Mouse (Mus musculus): ENCODE results near the gene Sumo1. TPM values are rescaled to one million over a fixed set of nuclear protein-coding genes. Genes with fewer than 3 reads are reported as not detected.
"Not testable (repeated sequence)": the region's sequence is repeated elsewhere in the genome, so short reads cannot be mapped to it uniquely, and the experiment has no call there.

The Sumo1 gene
- polyA plus RNA-seq, 1 experiment from 2014 or later, result 460 TPM

DNA sequence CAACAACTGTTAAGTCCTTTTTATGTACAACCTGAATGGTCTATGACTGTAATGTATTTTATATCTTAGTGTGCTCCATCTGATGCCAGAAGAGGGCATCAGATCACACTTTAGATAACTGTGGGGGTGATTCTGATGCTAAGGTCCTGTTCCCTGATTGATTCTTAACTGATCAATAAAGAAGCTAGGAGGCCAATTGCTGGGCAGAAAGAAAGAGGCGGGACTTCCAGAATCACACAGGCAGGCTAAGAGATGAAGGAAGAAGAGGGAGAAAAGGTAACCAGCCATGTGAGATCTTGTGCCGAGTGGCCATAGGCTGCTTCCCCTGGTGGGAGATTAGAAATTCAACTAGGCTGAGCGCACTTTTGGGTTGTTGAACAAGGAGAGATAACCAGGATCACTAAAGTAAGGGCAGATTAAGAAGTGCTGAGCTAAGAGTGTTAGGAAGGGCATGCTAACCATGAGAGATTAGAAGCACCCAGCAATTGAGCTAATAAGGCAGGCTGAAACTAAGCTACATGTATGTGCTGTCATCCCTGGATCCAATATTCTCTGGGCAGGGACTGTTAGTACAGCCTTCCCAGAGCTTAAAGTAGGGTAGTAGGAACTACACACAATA is 19.3 kb downstream of the Sumo1 start:
- Histone ChIP-seq H3K4me3 (ENCODE audit: low read length) (no peak overlapping the region), H3K27ac (ENCODE audit: low read depth, low read length) (no peak overlapping the region), H3K9ac (ENCODE audit: low read depth, low read length) (no peak overlapping the region), H3K4me2 (replicated peaks; ENCODE audit: low read depth, low read length) (no peak overlapping the region), H3K4me1 (ENCODE audit: control insufficient read depth, insufficient read depth, low read length) (no peaks in the 10 kb centered on the region), H3K27me3 (ENCODE audit: control insufficient read depth, insufficient read depth, low read length) (no peaks in the 10 kb centered on the region), H3K36me3 (ENCODE audit: control insufficient read depth, insufficient read depth, low read length) (peaks cover 47% of the 10 kb centered on the region), H3K9me3 (ENCODE audit: control insufficient read depth, low read length) (no peaks in the 10 kb centered on the region)
- 93% methylated on average over 3 of the region's 3 CpGs for WGBS
- ATAC-seq (ENCODE audit: low FRiP score, low TSS enrichment), result no peak

DNA sequence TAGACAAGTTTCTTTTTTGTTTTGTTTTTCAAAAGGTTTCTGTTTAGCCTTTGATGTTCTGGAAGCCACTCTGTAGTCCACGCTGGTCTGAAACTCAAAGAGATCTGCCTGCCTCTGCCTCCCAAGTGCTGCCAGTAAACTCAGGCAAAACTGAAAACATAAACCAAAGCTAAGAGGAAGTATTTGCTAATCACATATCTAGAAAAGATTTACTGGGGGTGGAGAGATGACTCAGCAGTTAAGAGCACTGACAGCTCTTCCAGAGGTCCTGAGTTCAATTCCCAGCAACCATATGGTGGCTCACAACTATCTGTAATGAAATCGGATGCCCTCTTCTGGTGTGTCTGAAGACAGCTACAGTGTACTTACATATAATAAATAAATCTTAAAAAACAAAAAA is 24.1 kb downstream of the Sumo1 start:
- not testable (repeated sequence) for H3K27ac ChIP-seq (ENCODE audit: low read depth, low read length); H3K4me3 ChIP-seq (ENCODE audit: low read length); H3K27me3 ChIP-seq (ENCODE audit: control insufficient read depth, insufficient read depth, low read length); H3K9ac ChIP-seq (ENCODE audit: low read depth, low read length); H3K4me1 ChIP-seq (ENCODE audit: control insufficient read depth, insufficient read depth, low read length); ATAC-seq (ENCODE audit: low FRiP score, low TSS enrichment); H3K4me2 ChIP-seq (replicated peaks; ENCODE audit: low read depth, low read length); H3K9me3 ChIP-seq (ENCODE audit: control insufficient read depth, low read length)
- 86% methylated on average over 2 of the region's 2 CpGs for WGBS
- peaks cover 54% of the 10 kb centered on the region for H3K36me3 ChIP-seq (ENCODE audit: control insufficient read depth, insufficient read depth, low read length)

DNA sequence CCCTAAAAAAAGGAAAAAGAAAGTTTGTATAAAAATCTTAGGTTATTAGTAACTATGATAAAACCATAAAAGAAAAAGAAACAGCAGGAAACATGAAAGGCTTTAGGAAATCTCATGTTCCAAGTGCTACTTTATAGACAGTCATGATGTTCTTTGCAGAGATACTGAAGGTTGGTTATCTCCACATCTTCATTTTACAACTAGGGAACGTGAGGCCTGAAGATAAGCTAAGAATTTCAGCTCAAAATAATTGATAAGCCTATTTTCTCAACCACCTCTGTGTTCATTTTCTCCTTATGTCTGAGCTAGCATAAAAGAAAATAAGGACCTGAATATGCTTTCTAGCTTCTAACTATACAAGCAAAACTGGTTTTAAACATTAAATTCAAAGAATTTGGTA is 28.1 kb downstream of the Sumo1 start:
- H3K36me3 ChIP-seq (ENCODE audit: control insufficient read depth, insufficient read depth, low read length), result peaks cover 44% of the 10 kb centered on the region
- H3K4me2 ChIP-seq (replicated peaks; ENCODE audit: low read depth, low read length), result no peak overlapping the region
- H3K27ac ChIP-seq (ENCODE audit: low read depth, low read length), result no peak overlapping the region
- 79% methylated on average over 1 of the region's 1 CpGs for WGBS
- no peak overlapping the region for H3K9ac ChIP-seq (ENCODE audit: low read depth, low read length)
- no peaks in the 10 kb centered on the region for H3K27me3 ChIP-seq (ENCODE audit: control insufficient read depth, insufficient read depth, low read length)
- ATAC-seq (ENCODE audit: low FRiP score, low TSS enrichment), result no peak
- H3K4me3 ChIP-seq (ENCODE audit: low read length), result no peak overlapping the region
- H3K9me3 ChIP-seq (ENCODE audit: control insufficient read depth, low read length), result no peaks in the 10 kb centered on the region
- no peaks in the 10 kb centered on the region for H3K4me1 ChIP-seq (ENCODE audit: control insufficient read depth, insufficient read depth, low read length)

DNA sequence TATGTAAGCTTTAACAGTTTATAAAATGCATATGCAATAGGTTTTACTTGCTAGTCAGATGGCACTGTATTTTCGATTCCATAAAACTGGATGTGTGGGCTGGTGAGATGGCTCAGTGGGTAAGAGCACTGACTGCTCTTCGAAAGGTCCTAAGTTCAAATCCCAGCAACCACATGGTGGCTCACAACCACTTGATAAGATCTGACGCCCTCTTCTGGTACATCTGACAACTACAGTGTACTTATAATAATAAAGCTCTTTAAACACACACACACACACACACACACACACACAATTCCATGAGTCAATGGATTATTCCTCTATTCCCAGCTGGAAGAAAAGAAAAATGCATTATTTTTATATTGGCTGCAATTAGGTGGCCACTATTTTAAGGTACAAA is 32.3 kb downstream of the Sumo1 start:
- WGBS, result 93% methylated on average over 3 of the region's 3 CpGs
- no peaks in the 10 kb centered on the region for H3K4me1 ChIP-seq (ENCODE audit: control insufficient read depth, insufficient read depth, low read length)
- no peak overlapping the region for H3K27ac ChIP-seq (ENCODE audit: low read depth, low read length)
- no peak overlapping the region for H3K4me2 ChIP-seq (replicated peaks; ENCODE audit: low read depth, low read length)
- H3K9ac ChIP-seq (ENCODE audit: low read depth, low read length), result no peak overlapping the region
- peaks cover 27% of the 10 kb centered on the region for H3K36me3 ChIP-seq (ENCODE audit: control insufficient read depth, insufficient read depth, low read length)
- no peak for ATAC-seq (ENCODE audit: low FRiP score, low TSS enrichment)
- H3K27me3 ChIP-seq (ENCODE audit: control insufficient read depth, insufficient read depth, low read length), result no peaks in the 10 kb centered on the region
- H3K4me3 ChIP-seq (ENCODE audit: low read length), result no peak overlapping the region
- H3K9me3 ChIP-seq (ENCODE audit: control insufficient read depth, low read length), result no peaks in the 10 kb centered on the region

GRCm38 (mm10) chr1:59636349-59636748 is 34.3 kb downstream of the Sumo1 start:
- Histone ChIP-seq H3K9ac (ENCODE audit: low read depth, low read length) (no peak overlapping the region), H3K27me3 (ENCODE audit: control insufficient read depth, insufficient read depth, low read length) (no peaks in the 10 kb centered on the region), H3K36me3 (ENCODE audit: control insufficient read depth, insufficient read depth, low read length) (peaks cover 9% of the 10 kb centered on the region; the same call in 1 of the 2 replicates), H3K9me3 (ENCODE audit: control insufficient read depth, low read length) (no peaks in the 10 kb centered on the region), H3K4me3 (ENCODE audit: low read length) (no peak overlapping the region), H3K27ac (ENCODE audit: low read depth, low read length) (no peak overlapping the region), H3K4me2 (replicated peaks; ENCODE audit: low read depth, low read length) (no peak overlapping the region), H3K4me1 (ENCODE audit: control insufficient read depth, insufficient read depth, low read length) (no peaks in the 10 kb centered on the region)
- ATAC-seq (ENCODE audit: low FRiP score, low TSS enrichment), result no peak
- WGBS, result 83% methylated on average over 1 of the region's 1 CpGs

GRCm38 (mm10) chr1:59633056-59633455 is 37.6 kb downstream of the Sumo1 start:
- H3K4me1 ChIP-seq (ENCODE audit: control insufficient read depth, insufficient read depth, low read length), result no peaks in the 10 kb centered on the region
- no peak overlapping the region; the same call in 1 of the 2 replicates for H3K4me2 ChIP-seq (replicated peaks; ENCODE audit: low read depth, low read length)
- H3K36me3 ChIP-seq (ENCODE audit: control insufficient read depth, insufficient read depth, low read length), result no peaks in the 10 kb centered on the region
- 0 out of 2 replicates have a peak overlapping the region, but pooled peaks have one; percentile 7 for H3K9ac ChIP-seq (ENCODE audit: low read depth, low read length)
- 18% methylated on average over 6 of the region's 6 CpGs for WGBS
- H3K4me3 ChIP-seq (ENCODE audit: low read length), result no peak overlapping the region
- no peaks in the 10 kb centered on the region for H3K9me3 ChIP-seq (ENCODE audit: control insufficient read depth, low read length)
- H3K27ac ChIP-seq (ENCODE audit: low read depth, low read length), result no peak overlapping the region
- H3K27me3 ChIP-seq (ENCODE audit: control insufficient read depth, insufficient read depth, low read length), result no peaks in the 10 kb centered on the region
- ATAC-seq (ENCODE audit: low FRiP score, low TSS enrichment), result no peak

DNA sequence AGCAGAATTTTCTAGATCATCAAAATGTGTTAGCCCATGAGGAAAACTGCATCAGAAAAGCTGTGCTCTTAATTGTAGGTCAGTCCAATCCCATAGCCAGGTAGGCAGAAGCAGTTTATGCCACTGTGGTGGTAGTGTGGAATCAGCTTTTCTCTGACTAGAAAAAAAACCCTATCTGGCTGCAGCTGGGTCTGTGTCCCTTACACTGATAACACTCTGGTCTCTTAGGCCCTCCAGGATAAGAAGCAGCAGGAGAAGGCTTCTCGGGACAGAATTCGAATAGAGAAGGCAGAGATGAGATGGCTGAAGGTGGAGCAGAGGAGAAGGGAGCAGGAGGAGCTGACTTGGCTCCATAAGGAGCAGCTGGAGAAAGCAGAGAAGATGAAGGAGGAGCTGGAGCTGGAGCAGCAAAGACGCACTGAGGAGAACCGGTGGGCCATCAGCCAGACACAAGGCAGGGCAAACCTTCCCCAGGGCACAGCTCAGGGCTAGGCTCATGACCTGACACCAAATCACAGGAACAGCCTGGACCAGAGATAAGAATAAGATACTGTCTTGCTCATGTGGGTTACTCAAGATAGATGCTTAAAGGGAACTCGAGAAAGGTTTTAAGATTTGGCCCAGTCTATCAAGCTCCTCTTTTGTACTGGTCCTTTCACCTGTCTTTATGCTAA is 38.5 kb downstream of the Sumo1 start:
- H3K4me3 ChIP-seq (ENCODE audit: low read length), result no peak overlapping the region
- no peaks in the 10 kb centered on the region for H3K4me1 ChIP-seq (ENCODE audit: control insufficient read depth, insufficient read depth, low read length)
- H3K9ac ChIP-seq (ENCODE audit: low read depth, low read length), result no peak overlapping the region
- WGBS, result 88% methylated on average over 5 of the region's 5 CpGs
- H3K36me3 ChIP-seq (ENCODE audit: control insufficient read depth, insufficient read depth, low read length), result no peaks in the 10 kb centered on the region
- no peak for ATAC-seq (ENCODE audit: low FRiP score, low TSS enrichment)
- H3K9me3 ChIP-seq (ENCODE audit: control insufficient read depth, low read length), result no peaks in the 10 kb centered on the region
- no peak overlapping the region for H3K4me2 ChIP-seq (replicated peaks; ENCODE audit: low read depth, low read length)
- no peak overlapping the region for H3K27ac ChIP-seq (ENCODE audit: low read depth, low read length)
- no peaks in the 10 kb centered on the region for H3K27me3 ChIP-seq (ENCODE audit: control insufficient read depth, insufficient read depth, low read length)

- not testable (repeated sequence) for H3K4me2 ChIP-seq (replicated peaks; ENCODE audit: low read depth, low read length); H3K4me1 ChIP-seq (ENCODE audit: control insufficient read depth, insufficient read depth, low read length); H3K36me3 ChIP-seq (ENCODE audit: control insufficient read depth, insufficient read depth, low read length); H3K9me3 ChIP-seq (ENCODE audit: control insufficient read depth, low read length); H3K4me3 ChIP-seq (ENCODE audit: low read length); H3K27ac ChIP-seq (ENCODE audit: low read depth, low read length); H3K27me3 ChIP-seq (ENCODE audit: control insufficient read depth, insufficient read depth, low read length); ATAC-seq (ENCODE audit: low FRiP score, low TSS enrichment); H3K9ac ChIP-seq (ENCODE audit: low read depth, low read length)
- WGBS, result 92% methylated on average over 6 of the region's 6 CpGs
Measured at GRCm38 (mm10) chr1:59630356-59630755, 40.3 kb downstream of the Sumo1 start.

DNA sequence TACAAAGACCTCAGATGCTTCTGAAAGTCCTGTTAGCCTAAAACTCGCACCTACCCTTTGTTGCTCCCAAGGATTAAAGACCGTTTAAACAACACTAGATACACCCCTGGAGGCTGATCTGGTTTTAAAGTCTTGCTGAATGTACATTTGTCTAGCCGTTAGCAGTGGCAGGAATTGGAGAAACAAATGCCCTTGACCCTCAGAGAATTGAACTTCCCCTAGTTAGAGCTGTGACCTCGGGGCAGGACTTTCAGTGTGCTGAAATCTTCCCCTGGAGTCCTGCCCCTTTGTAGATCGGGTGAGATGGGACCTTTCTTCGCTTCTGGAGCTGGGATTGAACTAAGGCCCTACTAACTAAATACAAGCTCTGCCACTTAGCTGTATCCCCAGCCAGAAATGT is 41.4 kb downstream of the Sumo1 start:
- no peaks in the 10 kb centered on the region for H3K9me3 ChIP-seq (ENCODE audit: control insufficient read depth, low read length)
- WGBS, result 40% methylated on average over 6 of the region's 6 CpGs
- ATAC-seq (ENCODE audit: low FRiP score, low TSS enrichment), result no peak
- H3K4me1 ChIP-seq (ENCODE audit: control insufficient read depth, insufficient read depth, low read length), result no peaks in the 10 kb centered on the region
- no peaks in the 10 kb centered on the region for H3K36me3 ChIP-seq (ENCODE audit: control insufficient read depth, insufficient read depth, low read length)
- H3K9ac ChIP-seq (ENCODE audit: low read depth, low read length), result no peak overlapping the region
- H3K4me3 ChIP-seq (ENCODE audit: low read length), result no peak overlapping the region
- no peaks in the 10 kb centered on the region for H3K27me3 ChIP-seq (ENCODE audit: control insufficient read depth, insufficient read depth, low read length)
- no peak overlapping the region for H3K27ac ChIP-seq (ENCODE audit: low read depth, low read length)
- no peak overlapping the region for H3K4me2 ChIP-seq (replicated peaks; ENCODE audit: low read depth, low read length)

All from kidney, embryonic 14.5 days (tissue).